Mouse (Mus musculus) heart, postnatal 0 days (tissue): ENCODE measurements around the gene Syngr2. TPM values are rescaled to one million over a fixed set of nuclear protein-coding genes. Genes with fewer than 3 reads are reported as not detected.

Experiments used
- ATAC-seq: fragments of 200-750 bp; cut with Nextera tagmentation; 2 replicates; pipeline ENCODE4 v1.8.0; 2017; ENCODE audit warnings: low read depth, moderate number of reproducible peaks, moderate library complexity; ENCODE audit not compliant: insufficient read depth
- DNase-seq: peaks from one replicate; pipeline ENCODE4 v3.0.0-alpha.2; 2016; ENCODE audit warnings: low spot score
- H3K27ac ChIP-seq: fragments of 300-500 bp; sonication (generic); 2 replicates; pipeline ENCODE4 v1.5.1; 2014; ENCODE audit warnings: low read depth, mild to moderate bottlenecking
- H3K27me3 ChIP-seq: fragments of 300-500 bp; sonication (generic); 2 replicates; pipeline ENCODE4 v1.6.1; 2014; ENCODE audit warnings: low read length, mixed read lengths; ENCODE audit not compliant: control insufficient read depth, insufficient read depth
- H3K36me3 ChIP-seq: fragments of 300-500 bp; sonication (generic); replicated peaks from 2 replicates; pipeline ENCODE4 v1.6.1; 2014; ENCODE audit warnings: low read length, mixed read lengths; ENCODE audit not compliant: control insufficient read depth, insufficient read depth
- H3K4me1 ChIP-seq: fragments of 300-500 bp; sonication (generic); 2 replicates; pipeline ENCODE4 v1.6.1; 2014; ENCODE audit warnings: antibody characterized with exemption; ENCODE audit not compliant: control insufficient read depth, insufficient read depth
- H3K4me2 ChIP-seq: fragments of 300-500 bp; sonication (generic); 2 replicates; pipeline ENCODE4 v1.6.1; 2014; ENCODE audit warnings: low read depth, mild to moderate bottlenecking, low read length, moderate library complexity
- H3K4me3 ChIP-seq: fragments of 300-500 bp; sonication (generic); 2 replicates; pipeline ENCODE4 v1.5.1; 2014; ENCODE audit warnings: low read depth, low read length
- H3K9ac ChIP-seq: fragments of 300-500 bp; sonication (generic); replicated peaks from 2 replicates; pipeline ENCODE4 v1.6.1; 2014; ENCODE audit warnings: low read depth, low read length, mixed read lengths
- H3K9me3 ChIP-seq: fragments of 300-500 bp; sonication (generic); replicated peaks from 2 replicates; pipeline ENCODE4 v1.6.1; 2016; ENCODE audit warnings: low read length; ENCODE audit not compliant: control insufficient read depth
- CTCF ChIP-seq: IDR thresholded peaks from 2 replicates; pipeline ENCODE4 v1.5.1; 2016; ENCODE audit warnings: antibody characterized with exemption, control low read depth, low read depth
- EP300 ChIP-seq: IDR thresholded peaks from 2 replicates; pipeline ENCODE4 v1.6.1; 2016; ENCODE audit warnings: antibody characterized with exemption, low read depth
- WGBS: fragments of 180-500 bp; shearing (Covaris S2); extraction: QIAGEN DNeasy Blood & Tissue Kit; methylation state at CpG from one replicate; pipeline ENCODE4 v1.1.7; 2014; 5-methylcytosine and 5-hydroxymethylcytosine counted together
- polyA plus RNA-seq: library from polyadenylated mRNA; unstranded; fragments of >200 nt; fragmentation: Nextera tagmentation; extraction: Ambion mirVana; gene quantifications from 2 replicates; pipeline ENCODE4 v1.2.1, GENCODE M21; 2015
- total RNA-seq: library from RNA; depleted of rRNA; stranded (reverse); fragments of >200 nt; gene quantifications from 2 replicates; pipeline ENCODE4 v1.2.3, GENCODE M21; 2014; ENCODE audit warnings: low replicate concordance; rRNA removed

Gene Syngr2
- total and polyA plus RNA-seq, 2 experiments from 2014 or later = 95.2 to 151 TPM

- no peaks in the 10 kb centered on the region for H3K9me3 ChIP-seq
- no peaks in the 10 kb centered on the region for H3K4me1 ChIP-seq
- H3K4me3 ChIP-seq = no peak overlapping the region
- H3K36me3 ChIP-seq = peaks cover 43% of the 10 kb centered on the region
- ATAC-seq (no peak), DNase-seq (no peak)
- no peak overlapping the region for H3K27ac ChIP-seq
- H3K27me3 ChIP-seq = peaks cover 14% of the 10 kb centered on the region
- WGBS = 80% methylated on average over 1 of the region's 1 CpGs
- no peak for TF ChIP-seq EP300
- no peak for TF ChIP-seq CTCF
- H3K9ac ChIP-seq = no peak overlapping the region
- H3K4me2 ChIP-seq = no peak overlapping the region
These were observed 46.5 kb downstream of the Syngr2 start for GRCm38 (mm10) chr11:117855975-117856374.

GRCm38 (mm10) chr11:117857462-117857861, 48.0 kb downstream of the Syngr2 start:
- H3K9me3 ChIP-seq = no peaks in the 10 kb centered on the region
- H3K4me3 ChIP-seq = no peak overlapping the region
- no peak overlapping the region for H3K27ac ChIP-seq
- H3K27me3 ChIP-seq = peaks cover 22% of the 10 kb centered on the region
- ATAC-seq = no peak
- no peak for DNase-seq
- 94% methylated on average over 10 of the region's 10 CpGs for WGBS
- H3K4me1 ChIP-seq = no peaks in the 10 kb centered on the region
- peaks cover 43% of the 10 kb centered on the region for H3K36me3 ChIP-seq
- no peak overlapping the region for H3K9ac ChIP-seq
- H3K4me2 ChIP-seq = no peak overlapping the region
- TF ChIP-seq EP300 = no peak

- peaks cover 27% of the 10 kb centered on the region for H3K27me3 ChIP-seq
- H3K9ac ChIP-seq = no peak overlapping the region
- 62% methylated on average over 3 of the region's 3 CpGs for WGBS
- H3K4me3 ChIP-seq = no peak overlapping the region
- DNase-seq = no peak
- no peak overlapping the region for H3K4me2 ChIP-seq
- no peak for ATAC-seq
- no peak overlapping the region for H3K27ac ChIP-seq
- TF ChIP-seq CTCF (no peak), EP300 (no peak)
- no peaks in the 10 kb centered on the region for H3K4me1 ChIP-seq
- no peaks in the 10 kb centered on the region for H3K9me3 ChIP-seq
- H3K36me3 ChIP-seq = peaks cover 35% of the 10 kb centered on the region
These were observed 48.9 kb downstream of the Syngr2 start for GRCm38 (mm10) chr11:117858392-117858791.

- H3K4me3 ChIP-seq = no peak within 1 kb of the TSS; the same call in 1 of the 2 replicates
These were observed 51.1 kb downstream of the Syngr2 start, which contains the start of gene Tmem235 for GRCm38 (mm10) chr11:117860601-117861000. Gene Tmem235, plus strand, starts transcription at chr11:117860752.

GRCm38 (mm10) chr11:117863174-117863856, 53.8 kb downstream of the Syngr2 start:
- 53% methylated on average over 11 of the region's 11 CpGs for WGBS
- Histone ChIP-seq H3K4me3 (no peak overlapping the region), H3K36me3 (0 out of 2 replicates have a peak, but pooled peaks cover 2% of the 10 kb centered on the region), H3K27ac (no peak overlapping the region), H3K9ac (no peak overlapping the region), H3K4me1 (no peaks in the 10 kb centered on the region), H3K9me3 (no peaks in the 10 kb centered on the region), H3K4me2 (no peak overlapping the region), H3K27me3 (peaks cover 27% of the 10 kb centered on the region)
- DNase-seq (no peak), ATAC-seq (no peak)
- TF ChIP-seq EP300 (no peak), CTCF (no peak)

More at GRCm38 (mm10) chr11:117860601-117861000, 51.1 kb downstream of the Syngr2 start, which contains the start of gene Tmem235:
- no peak for TF ChIP-seq CTCF
- TF ChIP-seq EP300 = no peak
- 4% methylated on average over 23 of the region's 23 CpGs for WGBS
- Histone ChIP-seq H3K9ac (no peak within 1 kb of the TSS), H3K27me3 (peaks cover 27% of the 10 kb centered on the region), H3K36me3 (peaks cover 21% of the 10 kb centered on the region), H3K4me2 (no peak within 1 kb of the TSS), H3K27ac (no peak within 1 kb of the TSS), H3K4me1 (no peaks in the 10 kb centered on the region), H3K9me3 (no peaks in the 10 kb centered on the region)
- DNase-seq = no peak
- no peak for ATAC-seq

Other genes starting within 250 kb of the Syngr2 start
- gene Tnrc6c, start 155.4 kb upstream of the Syngr2 start, total RNA-seq = 24.2 and 24.4 TPM in 2 replicates
- 6.2 and 6.8 TPM in 2 replicates for gene Tnrc6c, start 155.4 kb upstream of the Syngr2 start, polyA plus RNA-seq
- gene Tmc8, start 27.6 kb upstream of the Syngr2 start, total RNA-seq = 2.6 and 8.7 TPM in 2 replicates
- 1.4 and 2.3 TPM in 2 replicates for gene Tmc8, start 27.6 kb upstream of the Syngr2 start, polyA plus RNA-seq
- 23.4 and 31.8 TPM in 2 replicates for gene Tmc6, start 27.5 kb upstream of the Syngr2 start, total RNA-seq
- gene Tmc6, start 27.5 kb upstream of the Syngr2 start, polyA plus RNA-seq = 16.3 and 20.4 TPM in 2 replicates
- gene 6030468B19Rik, start 12.0 kb upstream of the Syngr2 start, total RNA-seq = not detected in 2 replicates
- not detected in 2 replicates for gene 6030468B19Rik, start 12.0 kb upstream of the Syngr2 start, polyA plus RNA-seq
- 2.6 TPM in 1 of 2 replicates, not detected in the other for gene Gm20708, start within 50 bp of the Syngr2 start, total RNA-seq
- gene Gm20708, start within 50 bp of the Syngr2 start, polyA plus RNA-seq = 0.52 and 0.68 TPM in 2 replicates
- 14.5 and 17.6 TPM in 2 replicates for gene Afmid, start 16.3 kb downstream of the Syngr2 start, total RNA-seq
- 13.1 and 16.5 TPM in 2 replicates for gene Afmid, start 16.3 kb downstream of the Syngr2 start, polyA plus RNA-seq
- 103 and 117 TPM in 2 replicates for gene Tk1, start 16.4 kb downstream of the Syngr2 start, total RNA-seq
- 41.4 and 44.0 TPM in 2 replicates for gene Tk1, start 16.4 kb downstream of the Syngr2 start, polyA plus RNA-seq
- gene Birc5, start 39.6 kb downstream of the Syngr2 start, total RNA-seq = 36.1 and 56.8 TPM in 2 replicates
- gene Birc5, start 39.6 kb downstream of the Syngr2 start, polyA plus RNA-seq = 83.6 and 85.0 TPM in 2 replicates
- not detected in 2 replicates for gene Tmem235, start 51.1 kb downstream of the Syngr2 start, total RNA-seq
- gene Tmem235, start 51.1 kb downstream of the Syngr2 start, polyA plus RNA-seq = not detected in 2 replicates
- 7.4 and 7.8 TPM in 2 replicates for gene Tha1, start 63.8 kb downstream of the Syngr2 start, total RNA-seq
- 9.4 and 9.5 TPM in 2 replicates for gene Tha1, start 63.8 kb downstream of the Syngr2 start, polyA plus RNA-seq
- 5.7 and 13.1 TPM in 2 replicates for gene Socs3, start 160.4 kb downstream of the Syngr2 start, total RNA-seq
- 4.0 and 5.1 TPM in 2 replicates for gene Socs3, start 160.4 kb downstream of the Syngr2 start, polyA plus RNA-seq
- gene Pgs1, start 176.6 kb downstream of the Syngr2 start, total RNA-seq = 27.2 and 33.0 TPM in 2 replicates
- 20.3 and 21.8 TPM in 2 replicates for gene Pgs1, start 176.6 kb downstream of the Syngr2 start, polyA plus RNA-seq